Mouse (Mus musculus): ENCODE data around the gene Mmgt1.

Gene Mmgt1

DNA sequence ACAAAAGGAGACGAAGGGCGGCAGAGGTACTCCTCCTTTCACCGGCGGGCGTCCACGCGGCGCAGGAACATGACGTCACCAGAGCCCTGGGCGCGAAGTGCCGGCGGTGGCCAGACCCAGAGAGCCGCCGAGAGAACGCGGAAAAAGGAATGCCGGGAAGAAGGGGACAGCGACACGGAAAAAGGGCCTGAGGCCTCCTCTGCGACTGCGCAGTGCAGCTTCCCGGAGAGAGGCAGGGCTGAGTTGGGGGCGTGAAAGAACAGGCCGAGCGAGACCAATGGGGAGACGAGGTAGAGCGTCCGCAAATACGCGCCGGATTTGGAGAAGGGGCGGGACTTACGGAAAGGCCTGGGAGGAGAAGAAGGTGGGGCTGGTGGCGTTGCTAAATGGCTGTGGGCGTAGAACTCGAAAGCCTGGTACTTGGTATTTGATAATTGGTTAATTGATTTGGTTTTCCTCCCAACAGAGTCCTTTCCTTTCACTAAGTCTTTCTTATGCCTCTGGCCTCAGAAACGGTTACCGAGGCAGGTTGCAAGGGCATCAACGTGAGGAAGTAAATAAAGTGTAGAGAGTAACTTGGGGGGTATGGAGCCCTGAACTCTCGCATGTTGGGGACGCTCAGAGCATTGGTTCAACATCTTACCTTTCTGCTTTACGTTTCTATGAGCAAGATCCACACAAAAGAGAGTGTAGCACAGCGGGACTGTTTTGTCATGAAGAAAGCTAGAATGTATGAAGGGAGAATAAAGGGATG, at the start of gene Mmgt1:
Gene Mmgt1 (minus strand): TSS at position 183 of the 754 bp plus-strand sequence.
- peak; percentile 87 for DNase-seq (ENCODE audit: extremely low spot score)

DNA sequence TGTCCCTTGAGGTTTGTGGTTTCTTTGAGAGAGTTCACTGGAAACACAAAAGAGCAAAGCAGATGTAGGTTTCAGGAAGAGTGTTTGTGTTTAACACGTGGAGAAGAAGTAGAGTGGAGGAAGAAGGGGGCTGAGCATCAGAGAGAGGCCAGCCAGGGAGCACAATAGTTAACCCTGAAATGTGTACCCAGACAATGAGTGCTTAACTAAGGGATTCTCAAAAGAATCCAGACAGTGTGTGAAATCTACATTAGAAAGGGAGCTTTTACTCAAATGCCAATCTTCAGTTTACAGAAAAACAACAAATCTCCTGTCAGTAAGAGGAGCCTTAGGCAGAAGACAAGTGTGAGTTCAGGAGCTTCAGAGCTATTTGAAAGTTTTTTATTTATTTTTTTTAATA, 42.2 kb upstream of the Mmgt1 start:
- no peak for DNase-seq (ENCODE audit: extremely low spot score)

DNA sequence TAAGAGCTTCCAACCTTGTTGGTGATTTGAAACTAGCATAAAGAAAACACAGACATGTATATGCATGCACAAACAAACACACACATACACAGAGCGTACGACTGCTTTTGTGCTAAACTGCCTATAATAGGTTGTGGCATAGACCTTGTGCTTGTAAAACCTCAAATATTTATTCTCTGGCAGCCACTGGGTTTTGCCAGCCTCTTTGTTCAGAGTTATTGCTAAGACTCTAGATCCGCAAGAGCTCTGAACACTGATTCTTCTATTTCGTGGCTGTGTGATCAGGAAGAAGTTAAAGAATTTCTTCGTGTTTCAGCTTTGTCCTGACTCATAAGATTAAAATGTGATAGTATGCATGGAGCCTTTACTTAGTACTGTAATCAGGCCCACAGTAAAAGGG, 38.3 kb upstream of the Mmgt1 start:
- DNase-seq (ENCODE audit: extremely low spot score), result no peak

DNA sequence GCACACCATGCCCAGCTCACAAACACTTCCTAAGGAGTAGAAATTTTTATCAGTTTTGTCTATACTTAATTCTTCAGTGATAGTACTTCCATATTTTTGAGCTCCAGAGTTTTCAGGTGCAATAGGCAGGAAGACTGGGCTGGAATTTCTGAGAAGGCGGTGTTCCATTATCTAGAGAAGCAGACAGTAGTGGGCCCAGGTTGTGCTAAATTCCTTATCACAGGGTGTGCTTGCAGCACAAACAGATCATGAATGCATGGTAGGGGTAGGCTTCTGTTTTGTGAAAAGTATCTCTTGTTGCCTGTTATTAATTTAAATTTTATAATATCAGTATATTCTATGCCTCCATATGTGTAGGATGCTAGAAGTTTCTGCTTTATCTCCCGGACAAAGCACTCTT, 17.4 kb upstream of the Mmgt1 start:
- DNase-seq (ENCODE audit: extremely low spot score), result no peak

DNA sequence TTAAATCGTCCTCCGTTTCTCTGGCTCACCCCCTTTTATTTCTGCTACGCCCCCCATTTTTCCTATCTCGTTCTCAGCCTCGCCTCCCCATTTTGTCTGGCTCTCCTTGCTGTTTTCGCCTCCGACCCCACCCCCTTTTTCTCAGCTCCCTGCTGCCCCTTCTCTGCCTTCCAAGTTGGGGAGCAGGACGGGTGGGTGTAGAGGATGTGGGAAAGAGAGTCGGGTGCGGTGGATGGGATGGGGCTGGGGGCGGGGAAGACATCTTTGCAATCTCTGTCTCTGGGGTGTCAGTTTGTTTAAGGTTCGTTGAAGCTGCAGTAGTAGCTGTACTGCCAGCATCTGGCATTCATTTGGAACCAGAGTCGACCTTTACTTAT, 12.4 kb upstream of the Mmgt1 start:
- peak; percentile 5 for DNase-seq (ENCODE audit: extremely low spot score)

DNA sequence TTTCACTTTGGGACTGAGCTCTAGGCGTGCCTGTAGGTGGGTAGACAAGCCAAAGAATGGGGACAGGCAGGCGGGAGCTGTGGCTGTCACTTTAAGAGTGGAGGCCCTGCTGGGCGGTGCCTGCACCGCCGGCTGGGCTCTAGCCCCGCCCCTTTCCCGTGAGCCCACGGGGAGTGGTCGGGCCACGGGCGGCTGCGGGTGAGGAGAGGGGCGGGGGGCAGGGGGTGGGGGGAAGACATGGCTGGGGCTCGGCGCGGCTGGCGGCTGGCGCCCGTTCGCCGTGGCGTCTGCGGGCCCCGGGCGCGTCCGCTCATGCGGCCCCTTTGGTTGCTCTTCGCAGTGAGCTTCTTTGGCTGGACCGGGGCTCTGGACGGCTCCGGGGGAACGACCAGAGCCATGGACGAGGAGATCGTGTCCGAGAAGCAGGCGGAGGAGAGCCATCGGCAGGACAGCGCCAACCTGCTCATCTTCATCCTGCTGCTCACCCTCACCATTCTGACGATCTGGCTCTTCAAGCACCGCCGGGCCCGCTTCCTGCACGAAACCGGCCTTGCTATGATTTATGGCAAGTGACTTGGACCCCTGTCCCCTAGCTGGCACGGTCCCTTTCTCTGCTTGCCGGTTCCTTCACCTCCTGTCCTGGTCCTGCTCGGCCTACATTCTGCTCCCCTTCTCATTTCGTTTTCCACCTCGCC, 11.9 kb upstream of the Mmgt1 start, which contains the start of gene Slc9a6:
Gene Slc9a6 (plus strand): TSS at position 135 of the 695 bp plus-strand sequence.
- DNase-seq (ENCODE audit: extremely low spot score), result peak; percentile 74

DNA sequence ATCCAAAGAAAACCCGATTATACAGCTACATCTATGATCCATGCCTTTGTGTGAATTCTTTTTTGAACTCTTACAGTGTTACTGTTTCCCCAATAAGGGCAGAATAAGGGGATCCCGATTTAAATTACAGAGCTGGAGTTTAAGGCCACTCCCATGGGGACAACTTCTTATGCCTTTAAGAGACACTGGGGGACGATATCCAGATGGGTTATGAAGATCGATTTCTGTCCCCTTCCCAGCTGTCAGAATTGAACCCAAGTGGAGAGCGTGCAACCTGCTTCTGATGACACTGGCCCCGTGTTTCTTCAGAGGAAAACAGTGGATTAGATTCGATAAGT, 11.4 kb upstream of the Mmgt1 start:
- no peak for DNase-seq (ENCODE audit: extremely low spot score)

DNA sequence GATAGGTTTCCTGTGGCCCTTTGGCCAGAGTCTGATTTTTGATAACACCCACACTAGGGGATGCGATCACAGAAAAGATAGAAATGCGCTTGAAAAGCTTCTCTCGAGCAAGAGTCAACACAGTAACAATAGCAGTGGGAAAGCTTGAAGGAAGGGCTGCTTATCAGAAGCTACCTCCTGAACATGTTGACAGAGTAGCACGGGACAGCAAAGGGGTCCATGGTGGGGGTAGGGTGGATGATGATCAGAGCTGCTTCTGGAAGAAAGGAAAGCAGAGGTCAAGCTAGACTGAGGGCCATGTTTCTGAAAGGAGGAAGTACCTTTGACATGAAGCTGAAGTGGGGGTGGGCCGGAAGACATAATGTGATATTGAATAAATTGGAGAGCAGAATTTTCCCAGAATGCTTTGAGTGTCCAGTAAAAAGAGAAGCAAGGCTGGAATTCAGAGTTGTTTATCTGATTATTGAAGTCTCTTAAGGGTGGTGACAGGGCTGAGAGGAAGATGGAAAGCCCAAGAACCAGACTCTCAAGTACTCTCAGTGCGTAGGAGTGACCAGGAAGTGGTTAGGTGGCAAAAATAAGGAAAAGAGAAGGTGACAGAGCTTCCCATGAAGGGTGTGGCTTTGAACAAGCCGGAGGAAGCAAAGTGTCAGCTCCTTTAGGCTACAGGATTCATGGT, 9.3 kb upstream of the Mmgt1 start:
- no peak for DNase-seq (ENCODE audit: extremely low spot score)

DNA sequence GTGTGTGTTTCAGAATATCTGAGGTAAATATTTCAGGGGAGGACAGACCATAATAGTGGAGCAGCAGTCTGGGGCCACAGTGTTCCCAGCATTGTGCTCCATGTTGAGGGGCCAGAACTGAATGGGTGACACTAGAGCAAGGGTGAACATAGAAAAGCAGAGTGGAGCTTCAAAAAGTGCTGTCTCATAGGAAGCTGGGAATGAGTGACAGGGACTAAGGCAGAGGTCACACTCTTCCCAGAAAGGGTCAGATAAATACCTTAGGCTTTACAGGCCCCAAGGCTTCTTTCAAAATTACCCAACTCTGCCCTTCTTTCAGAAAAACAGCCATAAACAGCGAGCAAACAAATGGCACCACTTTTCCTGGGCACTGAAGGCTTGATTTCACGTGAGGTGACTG, 8.7 kb upstream of the Mmgt1 start:
- no peak for DNase-seq (ENCODE audit: extremely low spot score)

DNA sequence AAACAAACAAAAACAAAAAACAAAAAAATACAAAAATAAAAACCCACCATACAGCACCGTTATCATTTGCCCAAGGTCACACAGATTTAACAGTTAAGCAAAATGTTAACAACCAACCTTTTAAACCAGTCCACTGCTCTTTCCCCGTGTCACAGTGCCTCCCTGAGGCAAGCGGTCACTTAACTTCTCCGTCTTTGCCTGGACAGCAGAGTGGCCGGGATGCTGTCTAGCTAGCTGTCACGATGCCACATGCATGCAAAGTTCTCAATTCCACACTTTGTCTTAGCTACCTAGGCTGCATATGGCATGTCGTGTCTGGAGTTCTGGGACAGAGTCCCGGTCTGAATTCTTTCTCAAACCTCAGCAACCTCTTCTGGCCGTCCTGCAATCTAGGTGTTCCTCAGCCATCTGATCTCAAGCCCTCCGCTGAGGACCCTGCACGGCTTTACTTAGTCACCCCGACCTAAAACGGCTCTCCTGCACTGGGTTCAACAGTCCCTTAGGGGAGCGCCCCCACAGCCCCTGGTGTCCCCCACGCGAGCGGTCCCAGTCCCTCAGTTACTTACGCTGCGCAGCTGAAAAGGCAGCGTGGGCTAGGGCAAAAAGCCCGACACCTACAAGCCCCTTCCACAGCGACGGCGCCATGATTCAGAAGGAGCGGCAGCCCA, 516 bp downstream of the Mmgt1 start:
- DNase-seq (ENCODE audit: extremely low spot score), result no peak

DNA sequence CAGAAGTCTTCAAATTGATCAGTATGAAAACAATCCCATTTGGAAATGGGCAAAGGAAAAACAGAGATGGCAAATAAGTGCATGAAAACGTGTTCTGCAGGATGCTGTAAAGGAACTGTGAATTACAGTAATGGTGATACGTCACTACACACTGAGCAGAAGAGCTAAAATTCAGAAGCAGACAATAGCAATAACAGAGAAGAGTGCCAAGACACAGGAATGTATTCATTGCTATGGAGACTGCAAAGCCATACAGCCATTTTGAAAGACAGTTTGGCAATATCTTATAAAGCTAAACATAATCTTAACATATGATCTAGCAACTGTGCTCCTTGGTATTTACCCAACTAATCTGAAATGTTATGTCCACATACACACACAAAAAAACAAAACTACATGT, 19.7 kb downstream of the Mmgt1 start:
- no peak for DNase-seq (ENCODE audit: extremely low spot score)

DNA sequence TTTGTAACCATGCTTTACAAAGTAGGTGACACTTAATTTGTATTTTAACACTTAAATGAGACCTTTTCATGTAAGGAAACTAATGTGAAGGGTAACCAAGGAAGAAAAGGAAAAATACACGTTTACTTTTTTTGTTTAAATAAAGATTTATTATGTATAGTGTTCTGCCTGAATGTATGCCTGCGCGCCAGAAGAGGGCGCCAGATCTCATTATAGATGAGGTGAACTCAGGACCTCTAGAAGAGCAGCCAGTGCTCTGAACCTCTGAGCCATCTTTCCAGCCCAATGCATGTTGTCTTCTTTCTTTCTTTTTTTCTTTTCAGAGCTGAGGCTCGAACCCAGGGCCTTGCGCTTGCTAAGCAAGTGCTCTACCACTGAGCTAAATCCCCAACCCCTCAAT, 25.4 kb downstream of the Mmgt1 start:
- no peak for DNase-seq (ENCODE audit: extremely low spot score)

DNA sequence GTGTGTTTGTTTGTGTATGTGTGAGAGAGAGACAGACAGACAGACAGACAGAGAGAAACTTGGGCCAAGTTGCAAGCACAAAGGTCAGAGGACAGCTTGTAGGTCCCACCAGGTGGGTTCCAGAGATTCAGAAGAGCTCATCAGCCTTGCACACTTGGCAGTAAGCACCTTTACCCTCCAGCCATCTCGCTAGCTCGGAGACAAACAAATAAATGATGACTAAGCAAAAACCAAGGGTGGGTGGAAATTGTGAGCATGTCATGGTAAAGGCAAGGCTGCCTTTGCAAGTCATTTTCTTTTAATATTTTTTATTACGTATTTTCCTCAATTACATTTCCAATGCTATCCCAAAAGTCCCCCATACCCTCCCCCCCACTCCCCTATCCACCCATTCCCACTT, 44.3 kb downstream of the Mmgt1 start:
- DNase-seq (ENCODE audit: extremely low spot score), result no peak

DNA sequence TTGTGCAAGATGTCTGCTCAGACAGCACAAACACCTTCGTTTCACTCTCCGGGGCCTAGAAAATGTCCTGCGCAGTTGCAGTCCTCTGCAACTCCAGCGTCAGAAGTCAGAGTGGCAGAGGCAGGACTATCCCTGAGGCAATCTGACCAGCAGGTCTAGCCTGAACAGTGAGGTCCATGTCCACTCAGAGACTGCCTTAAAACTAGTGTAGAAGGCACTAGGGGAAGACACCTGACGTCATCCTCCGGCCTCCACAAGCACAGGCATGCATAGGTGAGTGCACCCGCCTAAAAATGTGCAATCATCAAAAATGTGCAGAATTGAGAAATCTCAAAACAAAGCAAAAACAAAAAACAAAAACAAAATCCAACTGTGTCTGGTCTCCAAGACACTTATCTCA, 48.4 kb downstream of the Mmgt1 start, which contains the start of gene Gm648:
Gene Gm648 (minus strand): TSS at position 101 of the 400 bp plus-strand sequence.
- no peak for DNase-seq (ENCODE audit: extremely low spot score)

DNA sequence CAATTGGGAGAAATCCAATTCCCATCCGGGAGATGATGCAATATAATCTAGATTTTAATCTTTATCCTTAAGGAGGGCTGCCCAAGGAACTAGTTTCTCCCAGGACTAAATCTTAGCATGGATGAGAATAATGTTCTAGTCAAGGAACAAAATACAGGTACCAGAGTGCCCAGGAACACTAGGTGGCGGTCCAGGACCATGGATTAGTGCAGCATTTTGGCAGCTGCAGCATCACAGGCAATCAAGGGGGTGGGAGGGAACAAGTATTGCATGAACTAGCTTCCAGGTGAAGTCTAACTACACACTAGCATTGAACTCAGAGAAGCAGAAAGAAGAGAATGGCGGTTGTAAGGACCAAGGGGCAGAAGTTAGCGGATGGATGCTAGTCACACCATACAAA, 60.7 kb downstream of the Mmgt1 start:
- DNase-seq (ENCODE audit: extremely low spot score), result peak; percentile 4

Measured in embryo, embryonic 9.5 days (tissue).